Mouse (Mus musculus) heart, postnatal 0 days (tissue): ENCODE data around the gene Col25a1. TPM values are rescaled to one million over a fixed set of nuclear protein-coding genes. Genes with fewer than 3 reads are reported as not detected.
A peak's percentile ranks its signal among the peaks of the same experiment; 100 is the strongest.

Experiments
- ATAC-seq: fragments of 200-750 bp; cut with Nextera tagmentation; 2 replicates; pipeline ENCODE4 v1.8.0; 2017; ENCODE audit warnings: low read depth, moderate number of reproducible peaks, moderate library complexity; ENCODE audit not compliant: insufficient read depth
- DNase-seq: peaks from one replicate; pipeline ENCODE4 v3.0.0-alpha.2; 2016; ENCODE audit warnings: low spot score
- H3K27ac ChIP-seq: fragments of 300-500 bp; sonication (generic); 2 replicates; pipeline ENCODE4 v1.5.1; 2014; ENCODE audit warnings: low read depth, mild to moderate bottlenecking
- H3K27me3 ChIP-seq: fragments of 300-500 bp; sonication (generic); 2 replicates; pipeline ENCODE4 v1.6.1; 2014; ENCODE audit warnings: low read length, mixed read lengths; ENCODE audit not compliant: control insufficient read depth, insufficient read depth
- H3K36me3 ChIP-seq: fragments of 300-500 bp; sonication (generic); replicated peaks from 2 replicates; pipeline ENCODE4 v1.6.1; 2014; ENCODE audit warnings: low read length, mixed read lengths; ENCODE audit not compliant: control insufficient read depth, insufficient read depth
- H3K4me1 ChIP-seq: fragments of 300-500 bp; sonication (generic); 2 replicates; pipeline ENCODE4 v1.6.1; 2014; ENCODE audit warnings: antibody characterized with exemption; ENCODE audit not compliant: control insufficient read depth, insufficient read depth
- H3K4me2 ChIP-seq: fragments of 300-500 bp; sonication (generic); 2 replicates; pipeline ENCODE4 v1.6.1; 2014; ENCODE audit warnings: low read depth, mild to moderate bottlenecking, low read length, moderate library complexity
- H3K4me3 ChIP-seq: fragments of 300-500 bp; sonication (generic); 2 replicates; pipeline ENCODE4 v1.5.1; 2014; ENCODE audit warnings: low read depth, low read length
- H3K9ac ChIP-seq: fragments of 300-500 bp; sonication (generic); replicated peaks from 2 replicates; pipeline ENCODE4 v1.6.1; 2014; ENCODE audit warnings: low read depth, low read length, mixed read lengths
- H3K9me3 ChIP-seq: fragments of 300-500 bp; sonication (generic); replicated peaks from 2 replicates; pipeline ENCODE4 v1.6.1; 2016; ENCODE audit warnings: low read length; ENCODE audit not compliant: control insufficient read depth
- CTCF ChIP-seq: IDR thresholded peaks from 2 replicates; pipeline ENCODE4 v1.5.1; 2016; ENCODE audit warnings: antibody characterized with exemption, control low read depth, low read depth
- EP300 ChIP-seq: IDR thresholded peaks from 2 replicates; pipeline ENCODE4 v1.6.1; 2016; ENCODE audit warnings: antibody characterized with exemption, low read depth
- WGBS: fragments of 180-500 bp; shearing (Covaris S2); extraction: QIAGEN DNeasy Blood & Tissue Kit; methylation state at CpG from one replicate; pipeline ENCODE4 v1.1.7; 2014; 5-methylcytosine and 5-hydroxymethylcytosine counted together
- polyA plus RNA-seq: library from polyadenylated mRNA; unstranded; fragments of >200 nt; fragmentation: Nextera tagmentation; extraction: Ambion mirVana; gene quantifications from 2 replicates; pipeline ENCODE4 v1.2.1, GENCODE M21; 2015
- total RNA-seq: library from RNA; depleted of rRNA; stranded (reverse); fragments of >200 nt; gene quantifications from 2 replicates; pipeline ENCODE4 v1.2.3, GENCODE M21; 2014; ENCODE audit warnings: low replicate concordance

Gene Col25a1
- total and polyA plus RNA-seq, 2 experiments from 2014 or later = 0.67 to 0.92 TPM

- no peak for DNase-seq
- Histone ChIP-seq H3K9ac (peak overlapping the region; percentile 22; the same call in 1 of the 2 replicates), H3K36me3 (no peaks in the 10 kb centered on the region), H3K4me1 (no peaks in the 10 kb centered on the region), H3K27ac (no peak overlapping the region), H3K27me3 (peaks cover 12% of the 10 kb centered on the region), H3K4me2 (peak overlapping the region; percentile 89), H3K4me3 (peak overlapping the region; percentile 54), H3K9me3 (no peaks in the 10 kb centered on the region)
- TF ChIP-seq CTCF = no peak
- no peak for TF ChIP-seq EP300
- ATAC-seq = no peak
- under 1% methylated on average over 40 of the region's 40 CpGs for WGBS
Measured at GRCm38 (mm10) chr3:130180964-130181590, 49.8 kb downstream of the Col25a1 start.

GRCm38 (mm10) chr3:130181591-130181980 lies 50.3 kb downstream of the Col25a1 start:
- H3K27me3 ChIP-seq = peaks cover 12% of the 10 kb centered on the region
- no peak for ATAC-seq

GRCm38 (mm10) chr3:130182450-130182849 lies 51.1 kb downstream of the Col25a1 start:
- ATAC-seq = no peak
- Histone ChIP-seq H3K4me1 (no peaks in the 10 kb centered on the region), H3K27ac (no peak overlapping the region), H3K36me3 (no peaks in the 10 kb centered on the region), H3K9me3 (no peaks in the 10 kb centered on the region), H3K4me2 (no peak overlapping the region), H3K4me3 (no peak overlapping the region), H3K27me3 (peaks cover 12% of the 10 kb centered on the region), H3K9ac (no peak overlapping the region)
- WGBS = 58% methylated on average over 4 of the region's 4 CpGs
- no peak for DNase-seq
- no peak for TF ChIP-seq CTCF
- TF ChIP-seq EP300 = no peak

More at GRCm38 (mm10) chr3:130181591-130181980, 50.3 kb downstream of the Col25a1 start:
- Histone ChIP-seq H3K27ac (no peak overlapping the region), H3K4me1 (no peaks in the 10 kb centered on the region), H3K4me2 (peak overlapping the region; percentile 89), H3K9me3 (no peaks in the 10 kb centered on the region), H3K9ac (no peak overlapping the region), H3K36me3 (no peaks in the 10 kb centered on the region), H3K4me3 (peak overlapping the region; percentile 54)
- WGBS = 23% methylated on average over 8 of the region's 8 CpGs
- DNase-seq = no peak
- TF ChIP-seq CTCF (no peak), EP300 (no peak)

GRCm38 (mm10) chr3:130185111-130185510 lies 53.8 kb downstream of the Col25a1 start:
- Histone ChIP-seq H3K9me3 (no peaks in the 10 kb centered on the region), H3K9ac (no peak overlapping the region), H3K27ac (no peak overlapping the region), H3K4me3 (no peak overlapping the region), H3K4me1 (no peaks in the 10 kb centered on the region), H3K27me3 (peaks cover 12% of the 10 kb centered on the region), H3K36me3 (no peaks in the 10 kb centered on the region), H3K4me2 (no peak overlapping the region)
- TF ChIP-seq CTCF = peak; percentile 53
- no peak for TF ChIP-seq EP300
- peak; percentile 19 for DNase-seq
- no peak for ATAC-seq
- 51% methylated on average over 3 of the region's 3 CpGs for WGBS

- H3K4me2 ChIP-seq = no peak overlapping the region
- H3K27ac ChIP-seq = no peak overlapping the region
- no peak for TF ChIP-seq CTCF
- H3K9me3 ChIP-seq = no peaks in the 10 kb centered on the region
- ATAC-seq (no peak), DNase-seq (no peak)
- 60% methylated on average over 5 of the region's 5 CpGs for WGBS
- no peaks in the 10 kb centered on the region for H3K4me1 ChIP-seq
- no peak overlapping the region for H3K4me3 ChIP-seq
- no peaks in the 10 kb centered on the region for H3K36me3 ChIP-seq
- H3K9ac ChIP-seq = no peak overlapping the region
- H3K27me3 ChIP-seq = 0 out of 2 replicates have a peak, but pooled peaks cover 3% of the 10 kb centered on the region
Measured at GRCm38 (mm10) chr3:130187588-130187987, 56.3 kb downstream of the Col25a1 start.

- WGBS = 73% methylated on average over 8 of the region's 8 CpGs
- TF ChIP-seq EP300 (no peak), CTCF (no peak)
- ATAC-seq (no peak), DNase-seq (no peak)
- Histone ChIP-seq H3K4me3 (no peak overlapping the region), H3K9me3 (no peaks in the 10 kb centered on the region), H3K4me1 (no peaks in the 10 kb centered on the region), H3K4me2 (no peak overlapping the region), H3K27ac (no peak overlapping the region), H3K9ac (no peak overlapping the region), H3K36me3 (no peaks in the 10 kb centered on the region), H3K27me3 (no peaks in the 10 kb centered on the region)
Measured at GRCm38 (mm10) chr3:130193450-130193849, 62.1 kb downstream of the Col25a1 start.
